In the genomic region with DNA sequence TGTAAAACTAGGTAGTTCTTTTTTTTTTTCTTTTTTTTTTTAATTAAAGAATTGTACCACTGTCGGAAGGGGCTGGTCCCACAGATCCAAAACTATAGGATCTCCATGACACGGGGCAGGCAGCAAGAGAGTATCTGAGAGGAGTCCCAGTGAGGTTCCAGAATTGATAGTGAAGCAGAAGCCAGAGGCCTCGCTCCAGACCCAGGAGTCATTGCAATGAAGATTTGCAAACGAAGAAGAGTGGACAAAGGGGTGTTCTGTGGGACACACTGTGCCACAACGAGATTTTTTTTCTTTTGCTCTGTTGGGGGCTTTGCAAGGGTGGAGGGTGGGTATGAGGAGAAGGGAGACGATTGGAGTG, we compare ENCODE assay signal across 12 mouse cellular contexts. TPM values are rescaled to one million over a fixed set of nuclear protein-coding genes. Genes with fewer than 3 reads are reported as not detected.
DNase-seq lines count a peak whose midpoint lies in the region; ATAC-seq and TF ChIP-seq lines count a peak whose summit lies in the region.
"Had no signal": no experiment of that assay in that cellular context is flagged by ENCODE, and none has a peak within 500 bp of the region (broad histone marks: within the 10 kb centered on the region; RNA-seq: fewer than 3 reads in every experiment).

No protein-coding gene starts in this region.

- no peaks in the 10 kb centered on the region for H3K36me3 ChIP-seq in forebrain, embryonic 13.5 days (ENCODE audit: poor library complexity, severe bottlenecking)
- no peaks in the 10 kb centered on the region for H3K36me3 ChIP-seq in forebrain, postnatal 0 days (ENCODE audit: insufficient read depth)
- no peaks in the 10 kb centered on the region for H3K36me3 ChIP-seq in heart, postnatal 0 days (replicated peaks; ENCODE audit: control insufficient read depth, insufficient read depth, low read length)
- no peaks in the 10 kb centered on the region for H3K36me3 ChIP-seq in liver, embryonic 12.5 days
- H3K36me3 ChIP-seq in kidney, adult 2 months (ENCODE audit: control insufficient read depth, insufficient read depth, low read length), result no peaks in the 10 kb centered on the region

- no peak for DNase-seq in forebrain, postnatal 0 days
- no peak for DNase-seq in heart, postnatal 0 days (ENCODE audit: low spot score)
- no peak for DNase-seq in heart, postnatal 10 days
- no peak for DNase-seq in Patski (ENCODE audit: low read depth, low spot score)
- DNase-seq in kidney, adult 2 months, result no peak
- DNase-seq in right cerebral cortex, postnatal 14 days, result no peak
- DNase-seq: cerebellum, adult 8-10 months; embryo, embryonic 11 days; right cerebral cortex, adult 18-20 months had no signal

- peak; percentile 3; the same call in 1 of the 2 replicates for ATAC-seq in forebrain, embryonic 13.5 days
- ATAC-seq in forebrain, postnatal 0 days, result no peak
- ATAC-seq in heart, postnatal 0 days (ENCODE audit: insufficient read depth, low read depth), result peak; percentile 7
- ATAC-seq in Patski, result peak; percentile 14
- peak; percentile 63 for ATAC-seq in liver, embryonic 12.5 days

- no peak overlapping the region for H3K4me3 ChIP-seq in forebrain, embryonic 13.5 days
- no peak overlapping the region for H3K4me3 ChIP-seq in forebrain, postnatal 0 days (ENCODE audit: low read depth, low read length)
- H3K4me3 ChIP-seq in heart, postnatal 0 days (ENCODE audit: low read depth, low read length), result no peak overlapping the region
- H3K4me3 ChIP-seq in liver, embryonic 12.5 days, result no peak overlapping the region
- no peak overlapping the region for H3K4me3 ChIP-seq in kidney, adult 2 months (ENCODE audit: insufficient read depth, low read depth, low read length)

- no peak overlapping the region for H3K4me2 ChIP-seq in forebrain, embryonic 13.5 days
- no peak overlapping the region for H3K4me2 ChIP-seq in forebrain, postnatal 0 days (ENCODE audit: low read depth)
- no peak overlapping the region for H3K4me2 ChIP-seq in heart, postnatal 0 days (ENCODE audit: low read depth, low read length)
- H3K4me2 ChIP-seq in liver, embryonic 12.5 days, result peak overlapping the region; percentile 57

- intact Hi-C loops in heart, postnatal 10 days (cut with DNase I), result loop anchor here (5.0 kb wide), 1 partner anchor 53 kb away; no protein-coding TSS in a partner anchor

- CTCF ChIA-PET in Patski (lab: Charles Lee), result no interaction called here

- H3K27me3 ChIP-seq in forebrain, embryonic 13.5 days, result no peaks in the 10 kb centered on the region; the same call in 1 of the 2 replicates
- H3K27me3 ChIP-seq in forebrain, postnatal 0 days (ENCODE audit: insufficient read depth, low read length), result no peaks in the 10 kb centered on the region
- H3K27me3 ChIP-seq in heart, postnatal 0 days (ENCODE audit: control insufficient read depth, insufficient read depth, low read length), result no peaks in the 10 kb centered on the region
- H3K27me3 ChIP-seq in Patski, result no peaks in the 10 kb centered on the region
- H3K27me3 ChIP-seq in liver, embryonic 12.5 days (replicated peaks), result no peaks in the 10 kb centered on the region; the same call in 1 of the 2 replicates
- no peaks in the 10 kb centered on the region for H3K27me3 ChIP-seq in kidney, adult 2 months (replicated peaks; ENCODE audit: control insufficient read depth, insufficient read depth, low read length)

- H3K4me1 ChIP-seq in forebrain, embryonic 13.5 days, result peaks cover 41% of the 10 kb centered on the region
- no peaks in the 10 kb centered on the region for H3K4me1 ChIP-seq in forebrain, postnatal 0 days (ENCODE audit: insufficient read depth)
- H3K4me1 ChIP-seq in heart, postnatal 0 days (ENCODE audit: control insufficient read depth, insufficient read depth), result peaks cover 28% of the 10 kb centered on the region
- peaks cover 43% of the 10 kb centered on the region for H3K4me1 ChIP-seq in liver, embryonic 12.5 days
- peaks cover 65% of the 10 kb centered on the region for H3K4me1 ChIP-seq in kidney, adult 2 months (ENCODE audit: control insufficient read depth, insufficient read depth, low read length)

- H3K27ac ChIP-seq in forebrain, embryonic 13.5 days, result peak overlapping the region; percentile 40
- no peak overlapping the region for H3K27ac ChIP-seq in forebrain, postnatal 0 days (ENCODE audit: low read depth, low read length)
- 0 out of 2 replicates have a peak overlapping the region, but pooled peaks have one; percentile 9 for H3K27ac ChIP-seq in heart, postnatal 0 days (ENCODE audit: low read depth)
- H3K27ac ChIP-seq in liver, embryonic 12.5 days, result peak overlapping the region; percentile 95
- H3K27ac ChIP-seq in kidney, adult 2 months (ENCODE audit: insufficient read depth, low read depth, low read length), result no peak overlapping the region

- no peak overlapping the region for H3K9ac ChIP-seq in forebrain, embryonic 13.5 days
- H3K9ac ChIP-seq in forebrain, postnatal 0 days, result no peak overlapping the region
- H3K9ac ChIP-seq in heart, postnatal 0 days (replicated peaks; ENCODE audit: low read depth, low read length), result no peak overlapping the region
- peak overlapping the region; percentile 49 for H3K9ac ChIP-seq in liver, embryonic 12.5 days

- 0 out of 2 replicates have a peak, but pooled peaks cover 2% of the 10 kb centered on the region for H3K9me3 ChIP-seq in forebrain, embryonic 13.5 days (replicated peaks)
- H3K9me3 ChIP-seq in forebrain, postnatal 0 days (ENCODE audit: low read length), result no peaks in the 10 kb centered on the region
- H3K9me3 ChIP-seq in heart, postnatal 0 days (replicated peaks; ENCODE audit: control insufficient read depth, low read length), result no peaks in the 10 kb centered on the region
- H3K9me3 ChIP-seq in liver, embryonic 12.5 days (replicated peaks), result no peaks in the 10 kb centered on the region

- WGBS in forebrain, embryonic 13.5 days, result 28% methylated on average over 6 of the region's 6 CpGs
- WGBS in forebrain, postnatal 0 days, result 22% methylated on average over 6 of the region's 6 CpGs
- WGBS in heart, postnatal 0 days, result 21% methylated on average over 6 of the region's 6 CpGs
- WGBS in liver, embryonic 12.5 days (ENCODE audit: insufficient replicate concordance), result 30% methylated on average over 6 of the region's 6 CpGs
- WGBS in kidney, adult 2 months, result 31% methylated on average over 6 of the region's 6 CpGs

- no peak for TF ChIP-seq CTCF in forebrain, postnatal 0 days (IDR thresholded peaks at IDR 0.05; ENCODE audit: low read depth)
- no peak for TF ChIP-seq CTCF in heart, postnatal 0 days (IDR thresholded peaks at IDR 0.05; ENCODE audit: low read depth)
- TF ChIP-seq CTCF in Patski (IDR thresholded peaks at IDR 0.05), result no peak
- no peak for TF ChIP-seq CTCF in kidney, adult 2 months (conservative IDR thresholded peaks at IDR 0.05; ENCODE audit: insufficient read depth, insufficient read length, low read depth, low read length)

- POLR2A ChIA-PET in Patski (lab: Charles Lee), result no interaction called here

- no peak for TF ChIP-seq POLR2A in kidney, adult 2 months (IDR thresholded peaks at IDR 0.05; ENCODE audit: low read depth, low read length)

- TF ChIP-seq EP300 in heart, postnatal 0 days (IDR thresholded peaks at IDR 0.05; ENCODE audit: low read depth), result no peak

- in situ Hi-C loops in Patski (cut with MboI; ENCODE audit: low pct_unique_long_range_greater_than_20kb), result no loop called here

RNA-seq across cellular contexts. Expression of gene Clmn, which starts 40.0 kb away (rescaled TPM):
- polyA plus RNA-seq in forebrain, embryonic 13.5 days (2015; fragmentation: Nextera tagmentation; extraction: Ambion mirVana), result 0.75 and 0.83 TPM in 2 replicates
- 1.8 and 2.0 TPM in 2 replicates for total RNA-seq in forebrain, postnatal 0 days (2014; rRNA removed)
- 1.2 and 1.8 TPM in 2 replicates for polyA plus RNA-seq in forebrain, postnatal 0 days (2015; fragmentation: Nextera tagmentation; extraction: Ambion mirVana)
- total RNA-seq in heart, postnatal 0 days (2014; rRNA removed; ENCODE audit: low replicate concordance), result 0.31 and 0.70 TPM in 2 replicates
- 0.22 and 0.31 TPM in 2 replicates for polyA plus RNA-seq in heart, postnatal 0 days (2015; fragmentation: Nextera tagmentation; extraction: Ambion mirVana)
- total RNA-seq in heart, postnatal 10 days (2021), result 1 to 10 TPM; 1.5 to 1.8 TPM
- polyA plus RNA-seq in Patski (2021), result 43.8 TPM
- polyA plus RNA-seq in liver, embryonic 12.5 days (2016; fragmentation: Nextera tagmentation; extraction: Ambion mirVana), result 0.37 and 0.38 TPM in 2 replicates
- 20.5 and 21.3 TPM in 2 replicates for polyA plus RNA-seq in kidney, adult 2 months (2012; rRNA removed)
- total RNA-seq: megakaryocyte-erythroid progenitor cell, adult 5-6 weeks had no signal

Comparison
In these comparisons a context has a peak if more than half of its experiments do, and no peak if none do; other contexts are left out.
1. H3K27ac ChIP-seq: peak in forebrain, embryonic 13.5 days (single experiment), heart, postnatal 0 days (single experiment) and liver, embryonic 12.5 days (single experiment); none in forebrain, postnatal 0 days (single experiment) and kidney, adult 2 months (single experiment).